Mouse (Mus musculus) mammary gland, adult 2 months (tissue): ENCODE data around the gene Cox10. TPM values are rescaled to one million over a fixed set of nuclear protein-coding genes. Genes with fewer than 3 reads are reported as not detected.

Source experiments
- polyA plus RNA-seq: library from polyadenylated mRNA; depleted of rRNA; stranded (reverse); fragments of >200 nt; gene quantifications from 2 replicates; pipeline ENCODE4 v1.2.3, GENCODE M21; 2012; ENCODE audit warnings: low replicate concordance; rRNA removed

Gene Cox10
- 15.0 and 18.6 TPM in 2 replicates for polyA plus RNA-seq

DNA sequence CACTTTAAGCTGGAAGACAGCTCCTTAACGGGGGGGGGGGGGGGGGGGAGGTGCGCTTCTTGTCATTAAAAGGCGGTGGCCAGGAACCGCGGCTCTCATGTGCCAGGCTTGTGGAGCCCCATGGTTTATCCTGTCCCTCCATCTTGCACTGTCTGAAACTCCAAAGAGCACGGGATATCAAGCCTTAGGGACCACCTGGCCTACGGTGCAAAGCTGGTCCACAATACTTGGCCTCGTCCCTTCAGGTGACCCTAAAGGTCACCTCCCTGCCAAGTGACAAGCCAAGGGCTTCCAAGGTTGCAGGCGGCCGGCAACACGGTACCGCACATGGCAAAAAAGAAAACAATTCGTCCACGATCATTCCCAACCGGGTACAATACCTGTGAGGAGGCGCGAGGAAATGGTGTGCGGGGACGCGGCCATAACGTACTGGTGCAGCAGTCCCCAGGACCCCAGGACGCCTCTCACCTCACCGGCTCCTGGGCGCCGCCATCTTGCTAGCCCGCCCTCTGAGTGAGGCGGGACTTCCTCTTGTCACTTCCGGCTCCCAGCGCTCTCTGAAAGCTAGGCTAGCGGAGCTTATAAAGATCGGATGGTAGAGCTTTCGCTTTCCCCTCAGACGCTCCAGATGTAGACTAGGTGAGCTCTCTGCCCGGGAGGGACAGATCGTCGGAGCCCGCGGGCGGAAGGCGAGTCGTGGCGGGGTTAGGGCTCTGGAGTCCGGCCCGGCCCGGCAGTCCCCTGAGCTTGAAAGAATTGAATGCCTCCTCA lies at the start of gene Cox10:
Gene Cox10 (minus strand): TSS at position 513 of the 771 bp plus-strand sequence.

DNA sequence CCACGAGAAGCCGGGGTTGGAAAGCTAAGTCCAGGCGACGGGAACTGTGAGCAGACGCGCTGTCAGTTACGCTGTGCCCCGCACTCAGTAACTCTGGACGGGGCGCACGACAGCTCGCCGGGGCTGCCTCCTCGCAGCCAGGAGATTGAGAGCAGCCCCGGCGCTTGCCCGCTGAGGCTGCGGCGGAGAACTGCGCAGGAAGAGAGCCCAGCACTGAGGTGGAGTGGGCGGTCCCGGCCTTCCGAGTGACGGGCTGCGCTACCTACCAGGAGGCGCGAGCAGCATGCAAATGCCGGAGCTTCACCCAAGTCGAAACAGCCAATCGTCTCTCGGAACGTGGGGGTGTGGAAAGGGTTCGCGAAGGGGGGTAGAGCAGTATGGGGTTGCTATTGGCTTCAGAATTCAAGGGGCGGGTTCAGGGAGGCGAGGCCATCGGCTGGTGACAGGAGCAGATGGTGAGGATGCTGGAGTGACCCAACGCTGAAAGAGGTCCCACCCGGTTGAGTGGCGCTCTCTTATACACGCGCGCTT lies 157.1 kb downstream of the Cox10 start, which contains the start of gene Hs3st3b1:
Gene Hs3st3b1 (minus strand): TSS at position 200 of the 531 bp plus-strand sequence.

Other genes with a start within 250 kb of the Cox10 start
- gene Hs3st3b1, start 157.2 kb downstream of the Cox10 start, polyA plus RNA-seq, result 7.9 and 17.9 TPM in 2 replicates